Mouse (Mus musculus) heart, postnatal 0 days (tissue): Measurements from ENCODE around the gene Ly6g6d. TPM values are rescaled to one million over a fixed set of nuclear protein-coding genes. Genes with fewer than 3 reads are reported as not detected.

ENCODE experiments used
- ATAC-seq: fragments of 200-750 bp; cut with Nextera tagmentation; 2 replicates; pipeline ENCODE4 v1.8.0; 2017; ENCODE audit warnings: low read depth, moderate number of reproducible peaks, moderate library complexity; ENCODE audit not compliant: insufficient read depth
- DNase-seq: peaks from one replicate; pipeline ENCODE4 v3.0.0-alpha.2; 2016; ENCODE audit warnings: low spot score
- H3K27ac ChIP-seq: fragments of 300-500 bp; sonication (generic); 2 replicates; pipeline ENCODE4 v1.5.1; 2014; ENCODE audit warnings: low read depth, mild to moderate bottlenecking
- H3K27me3 ChIP-seq: fragments of 300-500 bp; sonication (generic); 2 replicates; pipeline ENCODE4 v1.6.1; 2014; ENCODE audit warnings: low read length, mixed read lengths; ENCODE audit not compliant: control insufficient read depth, insufficient read depth
- H3K36me3 ChIP-seq: fragments of 300-500 bp; sonication (generic); replicated peaks from 2 replicates; pipeline ENCODE4 v1.6.1; 2014; ENCODE audit warnings: low read length, mixed read lengths; ENCODE audit not compliant: control insufficient read depth, insufficient read depth
- H3K4me1 ChIP-seq: fragments of 300-500 bp; sonication (generic); 2 replicates; pipeline ENCODE4 v1.6.1; 2014; ENCODE audit warnings: antibody characterized with exemption; ENCODE audit not compliant: control insufficient read depth, insufficient read depth
- H3K4me2 ChIP-seq: fragments of 300-500 bp; sonication (generic); 2 replicates; pipeline ENCODE4 v1.6.1; 2014; ENCODE audit warnings: low read depth, mild to moderate bottlenecking, low read length, moderate library complexity
- H3K4me3 ChIP-seq: fragments of 300-500 bp; sonication (generic); 2 replicates; pipeline ENCODE4 v1.5.1; 2014; ENCODE audit warnings: low read depth, low read length
- H3K9ac ChIP-seq: fragments of 300-500 bp; sonication (generic); replicated peaks from 2 replicates; pipeline ENCODE4 v1.6.1; 2014; ENCODE audit warnings: low read depth, low read length, mixed read lengths
- H3K9me3 ChIP-seq: fragments of 300-500 bp; sonication (generic); replicated peaks from 2 replicates; pipeline ENCODE4 v1.6.1; 2016; ENCODE audit warnings: low read length; ENCODE audit not compliant: control insufficient read depth
- CTCF ChIP-seq: IDR thresholded peaks from 2 replicates; pipeline ENCODE4 v1.5.1; 2016; ENCODE audit warnings: antibody characterized with exemption, control low read depth, low read depth
- EP300 ChIP-seq: IDR thresholded peaks from 2 replicates; pipeline ENCODE4 v1.6.1; 2016; ENCODE audit warnings: antibody characterized with exemption, low read depth
- whole genome bisulfite sequencing: fragments of 180-500 bp; shearing (Covaris S2); extraction: QIAGEN DNeasy Blood & Tissue Kit; methylation state at CpG from one replicate; pipeline ENCODE4 v1.1.7; 2014; 5-methylcytosine and 5-hydroxymethylcytosine counted together
- polyA plus RNA-seq: library from polyadenylated mRNA; unstranded; fragments of >200 nt; fragmentation: Nextera tagmentation; extraction: Ambion mirVana; gene quantifications from 2 replicates; pipeline ENCODE4 v1.2.1, GENCODE M21; 2015
- total RNA-seq: library from RNA; depleted of rRNA; stranded (reverse); fragments of >200 nt; gene quantifications from 2 replicates; pipeline ENCODE4 v1.2.3, GENCODE M21; 2014; ENCODE audit warnings: low replicate concordance

Gene Ly6g6d
- total and polyA plus RNA-seq, 2 experiments from 2014 or later, result 3.3 to 3.8 TPM

DNA sequence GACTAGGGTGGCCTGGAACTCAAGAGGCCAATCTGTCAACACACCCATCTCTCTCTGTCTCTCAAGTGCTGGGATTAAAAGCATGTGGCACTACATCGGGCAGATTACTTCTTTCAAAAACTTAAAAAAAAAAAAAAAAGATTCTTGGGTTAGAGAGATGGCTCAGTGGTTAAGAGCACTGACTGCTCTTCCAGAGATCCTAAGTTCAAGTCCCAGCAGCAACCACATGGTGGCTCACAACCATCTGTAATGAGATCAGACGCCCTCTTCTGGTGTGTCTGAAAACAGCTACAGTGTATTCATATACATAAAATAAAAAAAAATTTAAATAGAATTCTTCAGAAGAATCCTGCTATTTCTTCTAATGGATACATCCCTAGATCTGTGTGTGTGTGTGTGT, 10.3 kb upstream of the Ly6g6d start:
- Histone ChIP-seq H3K36me3 (peaks cover 14% of the 10 kb centered on the region), H3K4me1 (peaks cover 5% of the 10 kb centered on the region; the same call in 1 of the 2 replicates), H3K9me3 (no peaks in the 10 kb centered on the region), H3K27me3 (no peaks in the 10 kb centered on the region), H3K9ac (no peak overlapping the region), H3K27ac (no peak overlapping the region), H3K4me3 (no peak overlapping the region), H3K4me2 (no peak overlapping the region)
- DNase-seq, result no peak
- ATAC-seq, result no peak
- TF ChIP-seq EP300 (no peak), CTCF (peak; percentile 37)
- 30% methylated on average over 2 of the region's 2 CpGs for WGBS

DNA sequence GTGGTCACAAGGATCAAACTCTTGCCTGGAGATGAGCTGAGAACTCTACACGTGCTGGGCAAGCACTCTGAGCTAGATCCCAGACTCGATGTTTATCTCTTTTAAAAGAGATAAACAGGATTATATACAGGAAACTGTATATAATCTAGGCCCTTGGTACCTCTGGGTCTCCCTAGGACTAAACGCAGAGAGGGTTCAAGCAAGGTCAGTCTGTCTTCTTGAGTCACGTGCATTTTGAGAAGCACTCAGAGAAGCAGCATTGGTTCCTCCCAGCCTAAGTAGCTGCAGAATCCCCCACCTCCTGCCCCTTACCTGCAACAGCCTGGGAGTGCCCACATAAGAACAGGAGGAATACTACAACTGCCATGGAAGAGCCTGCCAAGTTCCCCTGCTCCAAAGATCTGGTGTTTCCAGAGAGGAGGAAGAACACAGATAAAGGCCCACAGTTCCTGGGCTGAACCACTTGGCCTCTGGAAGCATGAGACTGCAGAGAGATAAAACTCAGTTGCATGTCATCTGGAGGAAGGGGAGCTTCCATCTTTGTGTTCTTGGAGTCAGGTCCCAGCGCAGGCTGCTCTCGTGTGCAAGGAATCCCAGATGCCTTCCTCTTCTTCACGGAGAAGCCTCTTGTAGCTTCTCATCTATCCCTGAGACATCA, 7.5 kb upstream of the Ly6g6d start, which contains the start of gene Ly6g6f:
Ly6g6f (minus strand) TSS at position 403 of the 658 bp plus-strand sequence.
- Histone ChIP-seq H3K4me1 (peaks cover 5% of the 10 kb centered on the region; the same call in 1 of the 2 replicates), H3K9ac (no peak within 1 kb of the TSS), H3K36me3 (no peaks in the 10 kb centered on the region), H3K27me3 (no peaks in the 10 kb centered on the region), H3K4me2 (no peak within 1 kb of the TSS), H3K4me3 (no peak within 1 kb of the TSS), H3K9me3 (no peaks in the 10 kb centered on the region), H3K27ac (no peak within 1 kb of the TSS)
- 45% methylated on average over 7 of the region's 7 CpGs for WGBS
- ATAC-seq (no peak), DNase-seq (no peak)
- no peak for TF ChIP-seq EP300
- TF ChIP-seq CTCF, result no peak

DNA sequence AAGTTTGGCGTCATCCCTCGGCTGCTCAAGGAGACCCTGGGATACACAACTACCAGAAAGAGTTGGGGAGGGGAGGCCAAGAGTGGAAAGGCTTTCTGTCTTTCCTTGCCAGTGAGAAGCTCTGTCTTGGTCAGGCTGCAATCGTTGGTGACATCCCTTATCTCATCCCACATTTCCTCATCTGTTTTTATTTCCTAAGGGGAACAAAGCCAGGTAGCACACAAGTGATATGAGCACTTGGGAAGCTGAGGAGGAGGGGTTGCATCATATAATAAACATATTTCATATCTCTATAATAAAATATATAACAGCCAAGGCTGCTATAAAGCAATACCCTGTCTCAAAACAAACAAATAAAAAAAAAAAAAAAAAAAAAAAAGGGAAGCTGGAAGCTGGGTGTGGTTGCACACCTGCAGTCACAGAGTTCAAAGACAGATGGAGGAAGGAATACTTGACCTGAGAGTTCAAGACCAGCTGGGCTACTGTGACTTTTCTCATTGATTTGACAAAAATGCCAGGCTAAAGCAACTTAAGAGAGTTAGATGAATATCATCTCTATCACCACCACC, 6.1 kb upstream of the Ly6g6d start:
- Histone ChIP-seq H3K4me1 (0 out of 2 replicates have a peak, but pooled peaks cover 5% of the 10 kb centered on the region), H3K4me2 (no peak overlapping the region), H3K9me3 (no peaks in the 10 kb centered on the region), H3K9ac (no peak overlapping the region), H3K4me3 (no peak overlapping the region), H3K27ac (no peak overlapping the region), H3K27me3 (no peaks in the 10 kb centered on the region), H3K36me3 (no peaks in the 10 kb centered on the region)
- no peak for ATAC-seq
- no peak for DNase-seq
- no peak for TF ChIP-seq CTCF
- TF ChIP-seq EP300, result no peak
- WGBS, result 47% methylated on average over 3 of the region's 3 CpGs

DNA sequence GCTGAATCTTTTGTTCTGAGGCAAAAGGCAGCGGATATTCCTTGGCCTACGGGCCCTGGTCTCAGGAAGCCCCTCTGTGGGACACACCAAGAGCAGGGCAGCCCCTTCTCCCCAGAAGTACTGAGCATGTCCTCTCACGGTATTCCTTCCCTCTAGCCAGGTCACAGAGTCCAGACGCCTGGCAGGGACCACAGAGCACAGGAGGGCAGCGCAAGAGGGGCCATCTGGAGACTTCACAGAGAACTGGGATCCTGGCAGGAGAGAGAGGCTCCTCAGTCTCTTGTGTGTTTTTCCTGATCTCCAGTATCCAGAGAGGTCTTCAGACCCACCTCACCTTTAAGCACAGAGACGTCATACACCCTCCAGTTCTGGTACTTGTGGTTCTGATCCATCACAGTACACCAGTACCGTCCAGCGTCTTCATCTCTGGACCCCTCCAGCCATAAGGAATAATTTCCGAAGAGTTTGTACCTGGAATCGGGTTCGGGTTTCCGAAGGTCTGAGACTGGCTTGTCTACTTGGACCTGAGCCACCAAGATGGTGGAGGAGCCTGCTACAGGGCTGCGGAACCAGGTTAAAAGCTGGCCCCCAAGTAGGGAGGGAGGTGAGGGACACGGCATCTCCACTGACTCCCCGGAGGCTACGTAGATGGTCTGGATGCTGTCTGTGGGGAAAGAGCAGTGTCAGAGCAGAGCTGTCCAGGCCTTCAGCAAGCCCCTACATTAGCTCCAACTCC, 5.1 kb upstream of the Ly6g6d start:
- no peak overlapping the region for H3K9ac ChIP-seq
- H3K9me3 ChIP-seq, result no peaks in the 10 kb centered on the region
- DNase-seq (no peak), ATAC-seq (no peak)
- 0 out of 2 replicates have a peak, but pooled peaks cover 5% of the 10 kb centered on the region for H3K4me1 ChIP-seq
- no peaks in the 10 kb centered on the region for H3K36me3 ChIP-seq
- no peak overlapping the region for H3K27ac ChIP-seq
- TF ChIP-seq CTCF (no peak), EP300 (no peak)
- no peak overlapping the region for H3K4me3 ChIP-seq
- 77% methylated on average over 16 of the region's 16 CpGs for WGBS
- no peak overlapping the region for H3K4me2 ChIP-seq
- no peaks in the 10 kb centered on the region; the same call in 1 of the 2 replicates for H3K27me3 ChIP-seq

DNA sequence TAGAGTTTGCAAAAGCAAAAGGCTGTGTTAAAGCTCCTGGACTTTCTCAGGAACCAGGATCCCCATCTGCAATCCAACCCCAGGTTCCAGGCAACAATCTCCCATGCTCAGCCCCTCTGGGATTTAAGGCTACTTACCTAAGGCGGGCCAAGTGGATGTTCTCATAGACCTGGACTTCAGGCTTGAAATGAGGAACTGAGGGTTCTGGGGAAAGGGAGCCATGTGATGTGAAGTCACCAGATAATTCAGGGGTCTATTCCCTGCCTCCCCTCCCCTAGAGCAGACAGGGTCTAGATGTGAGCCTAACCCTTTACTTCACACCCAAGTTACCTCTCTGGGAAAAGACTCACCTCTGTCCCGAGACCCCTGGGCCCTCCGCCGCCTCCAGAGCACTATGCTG, 2.8 kb upstream of the Ly6g6d start:
- Histone ChIP-seq H3K9ac (no peak overlapping the region), H3K4me1 (peaks cover 15% of the 10 kb centered on the region; the same call in 1 of the 2 replicates), H3K27me3 (no peaks in the 10 kb centered on the region; the same call in 1 of the 2 replicates), H3K4me2 (no peak overlapping the region), H3K9me3 (no peaks in the 10 kb centered on the region), H3K36me3 (no peaks in the 10 kb centered on the region), H3K27ac (no peak overlapping the region), H3K4me3 (no peak overlapping the region)
- 90% methylated on average over 4 of the region's 4 CpGs for WGBS
- no peak for TF ChIP-seq EP300
- no peak for TF ChIP-seq CTCF
- ATAC-seq, result no peak
- DNase-seq, result no peak
